Mouse (Mus musculus): ENCODE data around the gene Gpr107. TPM values are rescaled to one million over a fixed set of nuclear protein-coding genes. Genes with fewer than 3 reads are reported as not detected.

Gpr107 gene
- polyA plus RNA-seq, 2 experiments, result 5.4 to 8.6 TPM

GRCm38 (mm10) chr2:31209525-31209924 is 57.4 kb downstream of the Gpr107 start:
- WGBS (ENCODE audit: insufficient replicate concordance), result 83% methylated on average over 4 of the region's 4 CpGs
- H3K27ac ChIP-seq, result no peak overlapping the region
- no peak overlapping the region for H3K9ac ChIP-seq (replicated peaks)
- TF ChIP-seq CTCF (IDR thresholded peaks at IDR 0.05; ENCODE audit: low read depth) (no peak), EP300 (IDR thresholded peaks at IDR 0.05; ENCODE audit: low read depth) (no peak)
- no peaks in the 10 kb centered on the region for H3K27me3 ChIP-seq (ENCODE audit: control insufficient read depth, insufficient read depth, low read length)
- DNase-seq (ENCODE audit: low read depth in 3 of 3, low spot score in 3 of 3) (no peak), ATAC-seq (ENCODE audit: insufficient read depth) (no peak)
- no peaks in the 10 kb centered on the region; the same call in 1 of the 2 replicates for H3K36me3 ChIP-seq (replicated peaks; ENCODE audit: control insufficient read depth, insufficient read depth, low read depth)
- no peaks in the 10 kb centered on the region for H3K9me3 ChIP-seq (ENCODE audit: control insufficient read depth, low read length)
- no peak overlapping the region for H3K4me3 ChIP-seq (ENCODE audit: insufficient read depth in 1 of 2, low read depth in 2 of 2, low read length in 2 of 2)
- H3K4me2 ChIP-seq (ENCODE audit: low read depth), result no peak overlapping the region
- no peaks in the 10 kb centered on the region for H3K4me1 ChIP-seq (replicated peaks; ENCODE audit: control insufficient read depth in 2 of 2, insufficient read depth in 2 of 2, low read length in 1 of 2)

GRCm38 (mm10) chr2:31210144-31210847 is 58.2 kb downstream of the Gpr107 start:
- H3K4me2 ChIP-seq (ENCODE audit: low read depth), result no peak overlapping the region
- H3K4me3 ChIP-seq (ENCODE audit: insufficient read depth in 1 of 2, low read depth in 2 of 2, low read length in 2 of 2), result no peak overlapping the region
- H3K9ac ChIP-seq (replicated peaks), result no peak overlapping the region
- no peaks in the 10 kb centered on the region; the same call in 1 of the 2 replicates for H3K36me3 ChIP-seq (replicated peaks; ENCODE audit: control insufficient read depth, insufficient read depth, low read depth)
- no peaks in the 10 kb centered on the region for H3K9me3 ChIP-seq (ENCODE audit: control insufficient read depth, low read length)
- 76% methylated on average over 11 of the region's 11 CpGs for WGBS (ENCODE audit: insufficient replicate concordance)
- H3K4me1 ChIP-seq (replicated peaks; ENCODE audit: control insufficient read depth in 2 of 2, insufficient read depth in 2 of 2, low read length in 1 of 2), result no peaks in the 10 kb centered on the region
- TF ChIP-seq EP300 (IDR thresholded peaks at IDR 0.05; ENCODE audit: low read depth), result no peak
- no peak for TF ChIP-seq CTCF (IDR thresholded peaks at IDR 0.05; ENCODE audit: low read depth)
- DNase-seq (ENCODE audit: low read depth in 3 of 3, low spot score in 3 of 3), result no peak
- H3K27me3 ChIP-seq (ENCODE audit: control insufficient read depth, insufficient read depth, low read length), result no peaks in the 10 kb centered on the region
- no peak overlapping the region for H3K27ac ChIP-seq
- ATAC-seq (ENCODE audit: insufficient read depth), result no peak

GRCm38 (mm10) chr2:31211204-31211603 is 59.1 kb downstream of the Gpr107 start:
- ATAC-seq (ENCODE audit: insufficient read depth), result no peak

GRCm38 (mm10) chr2:31214211-31214796 is 62.2 kb downstream of the Gpr107 start:
- Histone ChIP-seq H3K4me1 (replicated peaks; ENCODE audit: control insufficient read depth in 2 of 2, insufficient read depth in 2 of 2, low read length in 1 of 2) (no peaks in the 10 kb centered on the region), H3K9me3 (ENCODE audit: control insufficient read depth, low read length) (no peaks in the 10 kb centered on the region), H3K9ac (replicated peaks) (no peak overlapping the region), H3K4me2 (ENCODE audit: low read depth) (no peak overlapping the region), H3K36me3 (replicated peaks; ENCODE audit: control insufficient read depth, insufficient read depth, low read depth) (no peaks in the 10 kb centered on the region; the same call in 1 of the 2 replicates), H3K27me3 (ENCODE audit: control insufficient read depth, insufficient read depth, low read length) (no peaks in the 10 kb centered on the region), H3K4me3 (ENCODE audit: insufficient read depth in 1 of 2, low read depth in 2 of 2, low read length in 2 of 2) (no peak overlapping the region), H3K27ac (no peak overlapping the region)
- no peak for ATAC-seq (ENCODE audit: insufficient read depth)
- TF ChIP-seq CTCF (IDR thresholded peaks at IDR 0.05; ENCODE audit: low read depth) (no peak), EP300 (IDR thresholded peaks at IDR 0.05; ENCODE audit: low read depth) (no peak)
- no peak for DNase-seq (ENCODE audit: low read depth in 3 of 3, low spot score in 3 of 3)
- 88% methylated on average over 16 of the region's 16 CpGs for WGBS (ENCODE audit: insufficient replicate concordance)

More at GRCm38 (mm10) chr2:31211204-31211603, 59.1 kb downstream of the Gpr107 start:
- Histone ChIP-seq H3K27ac (no peak overlapping the region), H3K4me3 (ENCODE audit: insufficient read depth in 1 of 2, low read depth in 2 of 2, low read length in 2 of 2) (no peak overlapping the region), H3K9ac (replicated peaks) (no peak overlapping the region), H3K36me3 (replicated peaks; ENCODE audit: control insufficient read depth, insufficient read depth, low read depth) (no peaks in the 10 kb centered on the region; the same call in 1 of the 2 replicates), H3K4me1 (replicated peaks; ENCODE audit: control insufficient read depth in 2 of 2, insufficient read depth in 2 of 2, low read length in 1 of 2) (no peaks in the 10 kb centered on the region), H3K27me3 (ENCODE audit: control insufficient read depth, insufficient read depth, low read length) (no peaks in the 10 kb centered on the region), H3K9me3 (ENCODE audit: control insufficient read depth, low read length) (no peaks in the 10 kb centered on the region), H3K4me2 (ENCODE audit: low read depth) (no peak overlapping the region)
- WGBS (ENCODE audit: insufficient replicate concordance), result 60% methylated on average over 3 of the region's 3 CpGs
- TF ChIP-seq EP300 (IDR thresholded peaks at IDR 0.05; ENCODE audit: low read depth), result no peak
- no peak for DNase-seq (ENCODE audit: low read depth in 3 of 3, low spot score in 3 of 3)

GRCm38 (mm10) chr2:31218611-31219010 is 66.5 kb downstream of the Gpr107 start:
- H3K27ac ChIP-seq, result no peak overlapping the region
- ATAC-seq (ENCODE audit: insufficient read depth), result no peak
- H3K4me2 ChIP-seq (ENCODE audit: low read depth), result no peak overlapping the region
- TF ChIP-seq CTCF (IDR thresholded peaks at IDR 0.05; ENCODE audit: low read depth), result no peak
- TF ChIP-seq EP300 (IDR thresholded peaks at IDR 0.05; ENCODE audit: low read depth), result no peak
- H3K9me3 ChIP-seq (ENCODE audit: control insufficient read depth, low read length), result no peaks in the 10 kb centered on the region
- WGBS (ENCODE audit: insufficient replicate concordance), result 57% methylated on average over 3 of the region's 3 CpGs
- no peaks in the 10 kb centered on the region for H3K27me3 ChIP-seq (ENCODE audit: control insufficient read depth, insufficient read depth, low read length)
- no peak for DNase-seq (ENCODE audit: low read depth in 3 of 3, low spot score in 3 of 3)
- no peaks in the 10 kb centered on the region for H3K36me3 ChIP-seq (replicated peaks; ENCODE audit: control insufficient read depth, insufficient read depth, low read depth)
- H3K4me3 ChIP-seq (ENCODE audit: insufficient read depth in 1 of 2, low read depth in 2 of 2, low read length in 2 of 2), result no peak overlapping the region
- H3K4me1 ChIP-seq (replicated peaks; ENCODE audit: control insufficient read depth in 2 of 2, insufficient read depth in 2 of 2, low read length in 1 of 2), result no peaks in the 10 kb centered on the region
- no peak overlapping the region for H3K9ac ChIP-seq (replicated peaks)

All from liver, embryonic 14.5 days (tissue).